Mouse (Mus musculus): ENCODE measurements at regions not wholly inside any gene's neighbourhood (a gene's known extent, or its start where the extent isn't known, plus 50 kb on each side); places are given as distances from the start of the nearest gene placed in this dataset.

- Histone ChIP-seq H3K27me3 (ENCODE audit: insufficient read depth, low read length) (no peaks in the 10 kb centered on the region), H3K4me1 (ENCODE audit: insufficient read depth, low read depth, low read length) (no peaks in the 10 kb centered on the region), H3K36me3 (replicated peaks) (no peaks in the 10 kb centered on the region), H3K4me3 (ENCODE audit: low read depth, low read length) (no peak overlapping the region), H3K9me3 (replicated peaks) (no peaks in the 10 kb centered on the region)
- no peak for DNase-seq (ENCODE audit: low spot score)
- TF ChIP-seq TAL1 (conservative IDR thresholded peaks at IDR 0.05; ENCODE audit: low read depth, low read length) (no peak), GATA2 (IDR thresholded peaks at IDR 0.05; ENCODE audit: borderline replicate concordance, low read depth, low read length) (no peak), CTCF (IDR thresholded peaks at IDR 0.05; ENCODE audit: low read depth, low read length) (no peak), GATA1 (IDR thresholded peaks at IDR 0.05; ENCODE audit: borderline replicate concordance, low read length) (no peak), POLR2AphosphoS5 (IDR thresholded peaks at IDR 0.05; ENCODE audit: insufficient replicate concordance, low read depth, low read length) (no peak)
- no peak for ATAC-seq (ENCODE audit: extremely low read depth, insufficient number of reproducible peaks, low FRiP score, poor library complexity, severe bottlenecking)
Measured at GRCm38 (mm10) chrX:10820313-10820920, 105.6 kb downstream of the Mid1ip1 start.

- no peaks in the 10 kb centered on the region for H3K27me3 ChIP-seq (ENCODE audit: insufficient read depth, low read length)
- H3K4me1 ChIP-seq (ENCODE audit: insufficient read depth, low read depth, low read length) = no peaks in the 10 kb centered on the region
- no peak for DNase-seq (ENCODE audit: low spot score)
- H3K36me3 ChIP-seq (replicated peaks) = no peaks in the 10 kb centered on the region
- no peaks in the 10 kb centered on the region for H3K9me3 ChIP-seq (replicated peaks)
- H3K4me3 ChIP-seq (ENCODE audit: low read depth, low read length) = no peak overlapping the region
- TF ChIP-seq CTCF (IDR thresholded peaks at IDR 0.05; ENCODE audit: low read depth, low read length) (no peak), POLR2AphosphoS5 (IDR thresholded peaks at IDR 0.05; ENCODE audit: insufficient replicate concordance, low read depth, low read length) (no peak), GATA2 (IDR thresholded peaks at IDR 0.05; ENCODE audit: borderline replicate concordance, low read depth, low read length) (no peak), TAL1 (conservative IDR thresholded peaks at IDR 0.05; ENCODE audit: low read depth, low read length) (no peak), GATA1 (IDR thresholded peaks at IDR 0.05; ENCODE audit: borderline replicate concordance, low read length) (no peak)
- no peak for ATAC-seq (ENCODE audit: extremely low read depth, insufficient number of reproducible peaks, low FRiP score, poor library complexity, severe bottlenecking)
Measured at GRCm38 (mm10) chrX:10833681-10834080, 118.9 kb downstream of the Mid1ip1 start.

GRCm38 (mm10) chrX:10857089-10857488, 142.3 kb downstream of the Mid1ip1 start:
- TF ChIP-seq GATA2 (IDR thresholded peaks at IDR 0.05; ENCODE audit: borderline replicate concordance, low read depth, low read length) (no peak), CTCF (IDR thresholded peaks at IDR 0.05; ENCODE audit: low read depth, low read length) (no peak), GATA1 (IDR thresholded peaks at IDR 0.05; ENCODE audit: borderline replicate concordance, low read length) (no peak), POLR2AphosphoS5 (IDR thresholded peaks at IDR 0.05; ENCODE audit: insufficient replicate concordance, low read depth, low read length) (no peak), TAL1 (conservative IDR thresholded peaks at IDR 0.05; ENCODE audit: low read depth, low read length) (no peak)
- no peaks in the 10 kb centered on the region for H3K27me3 ChIP-seq (ENCODE audit: insufficient read depth, low read length)
- H3K9me3 ChIP-seq (replicated peaks) = no peaks in the 10 kb centered on the region
- H3K4me3 ChIP-seq (ENCODE audit: low read depth, low read length) = no peak overlapping the region
- no peaks in the 10 kb centered on the region for H3K36me3 ChIP-seq (replicated peaks)
- no peak for DNase-seq (ENCODE audit: low spot score)
- H3K4me1 ChIP-seq (ENCODE audit: insufficient read depth, low read depth, low read length) = no peaks in the 10 kb centered on the region
- no peak for ATAC-seq (ENCODE audit: extremely low read depth, insufficient number of reproducible peaks, low FRiP score, poor library complexity, severe bottlenecking)

GRCm38 (mm10) chrX:10857668-10858067, 142.9 kb downstream of the Mid1ip1 start:
- Histone ChIP-seq H3K4me1 (ENCODE audit: insufficient read depth, low read depth, low read length) (no peaks in the 10 kb centered on the region), H3K36me3 (replicated peaks) (no peaks in the 10 kb centered on the region), H3K27me3 (ENCODE audit: insufficient read depth, low read length) (no peaks in the 10 kb centered on the region), H3K4me3 (ENCODE audit: low read depth, low read length) (no peak overlapping the region), H3K9me3 (replicated peaks) (no peaks in the 10 kb centered on the region)
- ATAC-seq (ENCODE audit: extremely low read depth, insufficient number of reproducible peaks, low FRiP score, poor library complexity, severe bottlenecking) (no peak), DNase-seq (ENCODE audit: low spot score) (no peak)
- TF ChIP-seq GATA2 (IDR thresholded peaks at IDR 0.05; ENCODE audit: borderline replicate concordance, low read depth, low read length) (no peak), CTCF (IDR thresholded peaks at IDR 0.05; ENCODE audit: low read depth, low read length) (no peak), GATA1 (IDR thresholded peaks at IDR 0.05; ENCODE audit: borderline replicate concordance, low read length) (no peak), POLR2AphosphoS5 (IDR thresholded peaks at IDR 0.05; ENCODE audit: insufficient replicate concordance, low read depth, low read length) (no peak), TAL1 (conservative IDR thresholded peaks at IDR 0.05; ENCODE audit: low read depth, low read length) (no peak)

GRCm38 (mm10) chrX:10871613-10872012, 156.8 kb downstream of the Mid1ip1 start:
- H3K4me1 ChIP-seq (ENCODE audit: insufficient read depth, low read depth, low read length) = no peaks in the 10 kb centered on the region
- no peaks in the 10 kb centered on the region for H3K9me3 ChIP-seq (replicated peaks)
- no peak for ATAC-seq (ENCODE audit: extremely low read depth, insufficient number of reproducible peaks, low FRiP score, poor library complexity, severe bottlenecking)
- TF ChIP-seq GATA2 (IDR thresholded peaks at IDR 0.05; ENCODE audit: borderline replicate concordance, low read depth, low read length) (no peak), POLR2AphosphoS5 (IDR thresholded peaks at IDR 0.05; ENCODE audit: insufficient replicate concordance, low read depth, low read length) (no peak), GATA1 (IDR thresholded peaks at IDR 0.05; ENCODE audit: borderline replicate concordance, low read length) (no peak), TAL1 (conservative IDR thresholded peaks at IDR 0.05; ENCODE audit: low read depth, low read length) (no peak), CTCF (IDR thresholded peaks at IDR 0.05; ENCODE audit: low read depth, low read length) (no peak)
- no peaks in the 10 kb centered on the region for H3K36me3 ChIP-seq (replicated peaks)
- no peak for DNase-seq (ENCODE audit: low spot score)
- no peak overlapping the region for H3K4me3 ChIP-seq (ENCODE audit: low read depth, low read length)
- no peaks in the 10 kb centered on the region for H3K27me3 ChIP-seq (ENCODE audit: insufficient read depth, low read length)

- Histone ChIP-seq H3K27me3 (ENCODE audit: insufficient read depth, low read length) (no peaks in the 10 kb centered on the region), H3K36me3 (replicated peaks) (no peaks in the 10 kb centered on the region), H3K4me1 (ENCODE audit: insufficient read depth, low read depth, low read length) (no peaks in the 10 kb centered on the region), H3K4me3 (ENCODE audit: low read depth, low read length) (no peak overlapping the region), H3K9me3 (replicated peaks) (no peaks in the 10 kb centered on the region)
- DNase-seq (ENCODE audit: low spot score) (no peak), ATAC-seq (ENCODE audit: extremely low read depth, insufficient number of reproducible peaks, low FRiP score, poor library complexity, severe bottlenecking) (no peak)
- TF ChIP-seq CTCF (IDR thresholded peaks at IDR 0.05; ENCODE audit: low read depth, low read length) = no peak
Measured at GRCm38 (mm10) chrX:10877856-10878255, 163.0 kb downstream of the Mid1ip1 start.
